Mouse (Mus musculus): ENCODE measurements around the gene Gng7. TPM values are rescaled to one million over a fixed set of nuclear protein-coding genes. Genes with fewer than 3 reads are reported as not detected.

The Gng7 gene
- polyA plus RNA-seq, 1 experiment from 2014 or later: 5.6 TPM

GRCm38 (mm10) chr10:81000197-81001062, 14.3 kb downstream of the Gng7 start:
- ATAC-seq (replicated peaks; ENCODE audit: low FRiP score): no peak; the same call in 1 of the 2 replicates
- Histone ChIP-seq H3K27me3 (peaks cover 28% of the 10 kb centered on the region), H3K9ac (no peak overlapping the region), H3K4me2 (no peak overlapping the region), H3K4me3 (replicated peaks) (no peak overlapping the region), H3K36me3 (no peaks in the 10 kb centered on the region), H3K9me3 (replicated peaks) (no peaks in the 10 kb centered on the region), H3K27ac (no peak overlapping the region), H3K4me1 (peaks cover 28% of the 10 kb centered on the region)
- 41% methylated on average over 28 of the region's 28 CpGs for WGBS

GRCm38 (mm10) chr10:80999362-81000196, 15.2 kb downstream of the Gng7 start:
- Histone ChIP-seq H3K9me3 (replicated peaks) (no peaks in the 10 kb centered on the region), H3K4me1 (peaks cover 31% of the 10 kb centered on the region), H3K36me3 (no peaks in the 10 kb centered on the region), H3K4me3 (replicated peaks) (no peak overlapping the region), H3K27me3 (peaks cover 34% of the 10 kb centered on the region), H3K9ac (0 out of 2 replicates have a peak overlapping the region, but pooled peaks have one; percentile 23), H3K27ac (no peak overlapping the region), H3K4me2 (peak overlapping the region; percentile 38)
- peak; percentile 42 for ATAC-seq (replicated peaks; ENCODE audit: low FRiP score)
- 29% methylated on average over 37 of the region's 37 CpGs for WGBS

GRCm38 (mm10) chr10:80998778-80999177, 16.0 kb downstream of the Gng7 start:
- ATAC-seq (replicated peaks; ENCODE audit: low FRiP score): no peak

GRCm38 (mm10) chr10:80998021-80998420, 16.7 kb downstream of the Gng7 start:
- ATAC-seq (replicated peaks; ENCODE audit: low FRiP score): no peak
- H3K9ac ChIP-seq: no peak overlapping the region
- H3K4me2 ChIP-seq: no peak overlapping the region
- no peaks in the 10 kb centered on the region for H3K9me3 ChIP-seq (replicated peaks)
- H3K4me3 ChIP-seq (replicated peaks): no peak overlapping the region
- no peak overlapping the region for H3K27ac ChIP-seq
- WGBS: 45% methylated on average over 14 of the region's 14 CpGs
- no peaks in the 10 kb centered on the region for H3K36me3 ChIP-seq
- peaks cover 38% of the 10 kb centered on the region for H3K27me3 ChIP-seq
- H3K4me1 ChIP-seq: peaks cover 31% of the 10 kb centered on the region

More at GRCm38 (mm10) chr10:80998778-80999177, 16.0 kb downstream of the Gng7 start:
- H3K4me3 ChIP-seq (replicated peaks): no peak overlapping the region
- no peak overlapping the region for H3K4me2 ChIP-seq
- no peaks in the 10 kb centered on the region for H3K36me3 ChIP-seq
- H3K9ac ChIP-seq: no peak overlapping the region
- no peak overlapping the region for H3K27ac ChIP-seq
- no peaks in the 10 kb centered on the region for H3K9me3 ChIP-seq (replicated peaks)
- peaks cover 38% of the 10 kb centered on the region for H3K27me3 ChIP-seq
- WGBS: 14% methylated on average over 12 of the region's 12 CpGs
- peaks cover 31% of the 10 kb centered on the region for H3K4me1 ChIP-seq

- H3K4me1 ChIP-seq: peaks cover 31% of the 10 kb centered on the region
- no peak overlapping the region for H3K9ac ChIP-seq
- H3K27me3 ChIP-seq: peaks cover 38% of the 10 kb centered on the region
- H3K9me3 ChIP-seq (replicated peaks): no peaks in the 10 kb centered on the region
- no peak overlapping the region for H3K27ac ChIP-seq
- H3K4me3 ChIP-seq (replicated peaks): no peak overlapping the region
- no peaks in the 10 kb centered on the region for H3K36me3 ChIP-seq
- 81% methylated on average over 8 of the region's 8 CpGs for WGBS
- no peak overlapping the region for H3K4me2 ChIP-seq
- ATAC-seq (replicated peaks; ENCODE audit: low FRiP score): no peak
Measured at GRCm38 (mm10) chr10:80997332-80997731, 17.4 kb downstream of the Gng7 start.

GRCm38 (mm10) chr10:80996501-80996900, 18.2 kb downstream of the Gng7 start:
- no peak overlapping the region for H3K9ac ChIP-seq
- H3K4me2 ChIP-seq: no peak overlapping the region
- H3K9me3 ChIP-seq (replicated peaks): no peaks in the 10 kb centered on the region
- H3K4me1 ChIP-seq: peaks cover 31% of the 10 kb centered on the region
- H3K27ac ChIP-seq: no peak overlapping the region
- H3K36me3 ChIP-seq: no peaks in the 10 kb centered on the region
- peaks cover 38% of the 10 kb centered on the region for H3K27me3 ChIP-seq
- no peak overlapping the region for H3K4me3 ChIP-seq (replicated peaks)
- 92% methylated on average over 8 of the region's 8 CpGs for WGBS
- ATAC-seq (replicated peaks; ENCODE audit: low FRiP score): no peak

GRCm38 (mm10) chr10:80995091-80995632, 19.6 kb downstream of the Gng7 start:
- Histone ChIP-seq H3K4me3 (replicated peaks) (no peak overlapping the region), H3K4me2 (peak overlapping the region; percentile 48), H3K9me3 (replicated peaks) (no peaks in the 10 kb centered on the region), H3K27me3 (peaks cover 38% of the 10 kb centered on the region), H3K36me3 (no peaks in the 10 kb centered on the region), H3K27ac (no peak overlapping the region), H3K9ac (no peak overlapping the region), H3K4me1 (peaks cover 19% of the 10 kb centered on the region)
- ATAC-seq (replicated peaks; ENCODE audit: low FRiP score): no peak
- WGBS: 12% methylated on average over 21 of the region's 21 CpGs

GRCm38 (mm10) chr10:80994621-80995020, 20.1 kb downstream of the Gng7 start:
- 56% methylated on average over 4 of the region's 4 CpGs for WGBS
- no peak for ATAC-seq (replicated peaks; ENCODE audit: low FRiP score)
- Histone ChIP-seq H3K9me3 (replicated peaks) (no peaks in the 10 kb centered on the region), H3K4me2 (no peak overlapping the region), H3K36me3 (no peaks in the 10 kb centered on the region), H3K27ac (no peak overlapping the region), H3K9ac (no peak overlapping the region), H3K27me3 (peaks cover 36% of the 10 kb centered on the region), H3K4me3 (replicated peaks) (no peak overlapping the region), H3K4me1 (peaks cover 15% of the 10 kb centered on the region)

GRCm38 (mm10) chr10:80993276-80993675, 21.5 kb downstream of the Gng7 start:
- 70% methylated on average over 5 of the region's 5 CpGs for WGBS

GRCm38 (mm10) chr10:80991945-80992344, 22.8 kb downstream of the Gng7 start:
- Histone ChIP-seq H3K9me3 (replicated peaks) (no peaks in the 10 kb centered on the region), H3K36me3 (no peaks in the 10 kb centered on the region), H3K27me3 (peaks cover 23% of the 10 kb centered on the region), H3K4me2 (no peak overlapping the region), H3K9ac (no peak overlapping the region), H3K27ac (no peak overlapping the region), H3K4me1 (peaks cover 9% of the 10 kb centered on the region), H3K4me3 (replicated peaks) (no peak overlapping the region)
- ATAC-seq (replicated peaks; ENCODE audit: low FRiP score): no peak
- WGBS: 80% methylated on average over 1 of the region's 1 CpGs

More at GRCm38 (mm10) chr10:80993276-80993675, 21.5 kb downstream of the Gng7 start:
- peaks cover 28% of the 10 kb centered on the region for H3K27me3 ChIP-seq
- no peak for ATAC-seq (replicated peaks; ENCODE audit: low FRiP score)
- H3K9me3 ChIP-seq (replicated peaks): no peaks in the 10 kb centered on the region
- no peaks in the 10 kb centered on the region for H3K36me3 ChIP-seq
- H3K4me2 ChIP-seq: no peak overlapping the region
- H3K4me3 ChIP-seq (replicated peaks): no peak overlapping the region
- no peak overlapping the region for H3K27ac ChIP-seq
- peaks cover 4% of the 10 kb centered on the region for H3K4me1 ChIP-seq
- H3K9ac ChIP-seq: no peak overlapping the region

- Histone ChIP-seq H3K4me3 (replicated peaks) (no peak overlapping the region), H3K9me3 (replicated peaks) (no peaks in the 10 kb centered on the region), H3K4me2 (no peak overlapping the region), H3K36me3 (no peaks in the 10 kb centered on the region), H3K4me1 (peaks cover 9% of the 10 kb centered on the region), H3K27ac (no peak overlapping the region), H3K27me3 (peaks cover 31% of the 10 kb centered on the region), H3K9ac (no peak overlapping the region)
- no peak for ATAC-seq (replicated peaks; ENCODE audit: low FRiP score)
- 11% methylated on average over 3 of the region's 3 CpGs for WGBS
Measured at GRCm38 (mm10) chr10:80991007-80991406, 23.7 kb downstream of the Gng7 start.

GRCm38 (mm10) chr10:80990406-80990805, 24.3 kb downstream of the Gng7 start:
- Histone ChIP-seq H3K4me1 (peaks cover 15% of the 10 kb centered on the region), H3K9ac (no peak overlapping the region), H3K36me3 (no peaks in the 10 kb centered on the region), H3K27ac (no peak overlapping the region), H3K27me3 (peaks cover 37% of the 10 kb centered on the region), H3K9me3 (replicated peaks) (no peaks in the 10 kb centered on the region), H3K4me3 (replicated peaks) (no peak overlapping the region), H3K4me2 (no peak overlapping the region)
- 51% methylated on average over 7 of the region's 7 CpGs for WGBS
- ATAC-seq (replicated peaks; ENCODE audit: low FRiP score): no peak

Measured in kidney, embryonic 15.5 days (tissue).